Mouse (Mus musculus): ENCODE results near the gene Ube2j2.

GRCm38 (mm10) chr4:155898318-155898717, 45.3 kb upstream of the Ube2j2 start:
- TF ChIP-seq POLR2A (IDR thresholded peaks at IDR 0.05; ENCODE audit: borderline replicate concordance, extremely low read depth, low read depth, low read length) = no peak
- TF ChIP-seq CTCF (IDR thresholded peaks at IDR 0.05; ENCODE audit: insufficient read depth, low read length) = no peak
